Mouse (Mus musculus) hindbrain, embryonic 16.5 days (tissue): Measurements from ENCODE around the gene Psmg1. TPM values are rescaled to one million over a fixed set of nuclear protein-coding genes. Genes with fewer than 3 reads are reported as not detected.
"Not testable (repeated sequence)": the region's sequence is repeated elsewhere in the genome, so short reads cannot be mapped to it uniquely, and the experiment has no call there.

Source experiments
- ATAC-seq: fragments of 200-750 bp; cut with Nextera tagmentation; 2 replicates; pipeline ENCODE4 v1.8.0; 2017; ENCODE audit warnings: moderate TSS enrichment, moderate library complexity
- H3K27ac ChIP-seq: fragments of 300-500 bp; sonication (generic); 2 replicates; pipeline ENCODE4 v1.5.1; 2014; ENCODE audit warnings: low read depth, mild to moderate bottlenecking, control low read depth, low read length, moderate library complexity
- H3K27me3 ChIP-seq: fragments of 300-500 bp; sonication (generic); replicated peaks from 2 replicates; pipeline ENCODE4 v1.6.1; 2014; ENCODE audit warnings: low read length; ENCODE audit not compliant: control insufficient read depth, insufficient read depth
- H3K36me3 ChIP-seq: fragments of 300-500 bp; sonication (generic); 2 replicates; pipeline ENCODE4 v1.6.1; 2014; ENCODE audit warnings: mild to moderate bottlenecking, low read length, moderate library complexity, mixed read lengths; ENCODE audit not compliant: control insufficient read depth, insufficient read depth
- H3K4me1 ChIP-seq: fragments of 300-500 bp; sonication (generic); 2 replicates; pipeline ENCODE4 v1.6.1; 2014; ENCODE audit warnings: low read depth, low read length; ENCODE audit not compliant: control insufficient read depth, insufficient read depth
- H3K4me2 ChIP-seq: fragments of 300-500 bp; sonication (generic); 2 replicates; pipeline ENCODE4 v1.6.1; 2014; ENCODE audit warnings: mild to moderate bottlenecking, low read length, control low read depth, moderate library complexity
- H3K4me3 ChIP-seq: fragments of 300-500 bp; sonication (generic); 2 replicates; pipeline ENCODE4 v1.5.1; 2014; ENCODE audit warnings: mild to moderate bottlenecking, low read length, control low read depth, moderate library complexity
- H3K9ac ChIP-seq: fragments of 300-500 bp; sonication (generic); 2 replicates; pipeline ENCODE4 v1.6.1; 2014; ENCODE audit warnings: low read depth, mild to moderate bottlenecking, control low read depth, low read length, moderate library complexity
- H3K9me3 ChIP-seq: fragments of 300-500 bp; sonication (generic); 2 replicates; pipeline ENCODE4 v1.6.1; 2014; ENCODE audit warnings: mild to moderate bottlenecking, low read length, moderate library complexity; ENCODE audit not compliant: control insufficient read depth
- whole genome bisulfite sequencing: fragments of 180-500 bp; shearing (Covaris S2); extraction: QIAGEN DNeasy Blood & Tissue Kit; methylation state at CpG from one replicate; pipeline ENCODE4 v1.1.7; 2014; 5-methylcytosine and 5-hydroxymethylcytosine counted together
- polyA plus RNA-seq: library from polyadenylated mRNA; unstranded; fragments of >200 nt; fragmentation: Nextera tagmentation; extraction: Ambion mirVana; gene quantifications from 2 replicates; pipeline ENCODE4 v1.2.1, GENCODE M21; 2015

The Psmg1 gene
- polyA plus RNA-seq = 60.3 and 64.2 TPM in 2 replicates

DNA sequence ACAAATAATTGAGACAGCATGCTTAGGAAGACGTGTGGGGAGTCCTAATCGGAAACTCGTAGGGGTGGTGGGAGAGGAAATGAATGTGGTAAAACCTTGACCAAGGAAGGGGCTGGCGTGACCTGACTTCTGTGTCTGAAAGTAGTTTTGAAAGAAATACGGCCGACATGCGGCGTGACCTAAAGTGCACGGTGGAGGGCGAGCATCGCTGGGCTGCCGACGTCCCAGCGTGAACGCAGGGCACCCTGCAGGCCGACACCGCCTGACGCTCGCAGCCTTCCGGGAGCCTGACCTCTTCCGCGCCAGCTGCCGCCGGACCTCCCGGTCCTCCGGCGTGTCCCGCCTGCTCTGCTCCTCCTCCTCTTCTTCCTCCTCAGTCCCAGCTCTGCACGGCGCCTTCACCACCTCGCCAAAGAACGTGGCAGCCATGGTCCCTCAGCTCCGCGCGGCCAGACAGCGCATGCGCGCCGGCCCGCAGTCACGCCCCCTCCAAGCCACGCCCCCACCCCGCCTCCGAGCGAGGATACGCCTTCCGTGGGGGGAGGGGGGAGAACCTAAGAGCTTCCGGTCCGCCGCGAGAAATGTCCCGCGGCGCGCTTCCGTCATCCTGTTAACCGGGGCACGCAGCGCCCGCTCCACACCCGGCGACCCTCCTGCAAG is at the start of gene Psmg1:
Gene Psmg1 (minus strand): TSS at position 499 of the 660 bp plus-strand sequence.
- peak; percentile 93 for ATAC-seq
- 0% methylated on average over 51 of the region's 62 CpGs for WGBS
- Histone ChIP-seq H3K9me3 (no peaks in the 10 kb centered on the region), H3K4me1 (peaks cover 10% of the 10 kb centered on the region), H3K9ac (peak within 1 kb of the TSS; percentile 90), H3K4me2 (peak within 1 kb of the TSS; percentile 58), H3K27me3 (no peaks in the 10 kb centered on the region), H3K36me3 (peaks cover 6% of the 10 kb centered on the region; the same call in 1 of the 2 replicates), H3K27ac (peak within 1 kb of the TSS; percentile 91), H3K4me3 (peak within 1 kb of the TSS; percentile 87)

- Histone ChIP-seq H3K4me1 (no peaks in the 10 kb centered on the region), H3K27me3 (no peaks in the 10 kb centered on the region), H3K9me3 (no peaks in the 10 kb centered on the region), H3K27ac (no peak overlapping the region), H3K9ac (no peak overlapping the region), H3K4me3 (no peak overlapping the region), H3K36me3 (peaks cover 49% of the 10 kb centered on the region), H3K4me2 (no peak overlapping the region)
- no peak for ATAC-seq
- 47% methylated on average over 6 of the region's 6 CpGs for WGBS
These were observed 48.8 kb upstream of the Psmg1 start for GRCm38 (mm10) chr16:96039538-96039937.

DNA sequence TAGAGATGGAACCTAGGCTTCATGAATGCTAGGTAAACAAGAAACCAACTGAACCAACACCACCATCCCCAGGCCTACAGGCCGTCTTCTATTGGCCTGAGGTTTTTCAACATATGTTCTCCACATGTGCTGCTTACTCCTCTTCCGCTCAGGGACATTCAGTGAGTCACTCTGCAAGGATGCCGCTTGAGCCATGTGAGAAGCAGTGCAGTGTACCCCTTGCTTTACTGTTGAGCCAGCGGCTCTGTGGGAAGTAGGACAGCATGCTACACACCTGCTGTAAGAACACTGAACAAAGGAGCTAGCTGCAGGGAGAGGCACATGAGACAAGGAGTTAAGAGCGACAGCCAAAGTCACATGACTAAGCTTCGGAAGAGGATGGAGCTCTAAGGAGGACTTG is 43.7 kb upstream of the Psmg1 start:
- Histone ChIP-seq H3K4me1 (no peaks in the 10 kb centered on the region), H3K36me3 (peaks cover 53% of the 10 kb centered on the region), H3K4me2 (no peak overlapping the region), H3K27me3 (no peaks in the 10 kb centered on the region), H3K9me3 (no peaks in the 10 kb centered on the region), H3K9ac (no peak overlapping the region), H3K4me3 (no peak overlapping the region), H3K27ac (no peak overlapping the region)
- 87% methylated on average over 6 of the region's 6 CpGs for WGBS
- ATAC-seq = no peak

- H3K27me3 ChIP-seq = no peaks in the 10 kb centered on the region
- ATAC-seq = no peak
- no peaks in the 10 kb centered on the region for H3K9me3 ChIP-seq
- no peak overlapping the region for H3K9ac ChIP-seq
- 93% methylated on average over 13 of the region's 13 CpGs for WGBS
- H3K36me3 ChIP-seq = peaks cover 48% of the 10 kb centered on the region
- no peaks in the 10 kb centered on the region for H3K4me1 ChIP-seq
- no peak overlapping the region for H3K4me2 ChIP-seq
- H3K4me3 ChIP-seq = no peak overlapping the region
- H3K27ac ChIP-seq = no peak overlapping the region
These were observed 41.7 kb upstream of the Psmg1 start for GRCm38 (mm10) chr16:96032368-96033043.

GRCm38 (mm10) chr16:96030476-96031102 is 39.8 kb upstream of the Psmg1 start:
- H3K4me2 ChIP-seq = no peak overlapping the region
- H3K9me3 ChIP-seq = no peaks in the 10 kb centered on the region
- H3K36me3 ChIP-seq = peaks cover 53% of the 10 kb centered on the region
- WGBS = 91% methylated on average over 2 of the region's 2 CpGs
- no peaks in the 10 kb centered on the region for H3K4me1 ChIP-seq
- no peak overlapping the region for H3K9ac ChIP-seq
- no peak overlapping the region for H3K27ac ChIP-seq
- H3K27me3 ChIP-seq = no peaks in the 10 kb centered on the region
- H3K4me3 ChIP-seq = no peak overlapping the region
- ATAC-seq = no peak

DNA sequence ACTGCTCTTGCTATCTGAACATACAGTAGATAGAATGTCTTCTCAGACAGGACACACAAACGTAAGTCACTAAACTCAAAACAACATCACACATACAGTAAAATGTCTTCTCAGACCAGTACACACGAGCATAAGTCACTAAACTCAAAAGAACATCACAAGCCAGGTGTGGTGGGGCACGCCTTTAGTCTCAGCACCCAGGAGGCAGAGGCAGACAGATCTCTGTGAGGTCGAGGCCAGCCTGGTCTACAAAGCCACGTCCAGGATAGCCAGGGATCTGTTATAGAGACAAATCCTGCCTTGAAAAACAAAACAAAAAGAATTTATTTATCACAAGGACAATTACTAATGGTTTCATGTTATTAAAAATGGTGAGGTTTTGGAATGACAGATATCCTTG is 35.5 kb upstream of the Psmg1 start:
- ATAC-seq = no peak
- no peak overlapping the region for H3K4me2 ChIP-seq
- H3K4me3 ChIP-seq = no peak overlapping the region
- peaks cover 47% of the 10 kb centered on the region for H3K36me3 ChIP-seq
- H3K27me3 ChIP-seq = no peaks in the 10 kb centered on the region
- H3K9ac ChIP-seq = no peak overlapping the region
- WGBS = 95% methylated on average over 5 of the region's 5 CpGs
- no peak overlapping the region for H3K27ac ChIP-seq
- H3K9me3 ChIP-seq = no peaks in the 10 kb centered on the region
- H3K4me1 ChIP-seq = no peaks in the 10 kb centered on the region

GRCm38 (mm10) chr16:96025244-96025643 is 34.5 kb upstream of the Psmg1 start:
- no peak overlapping the region for H3K4me2 ChIP-seq
- no peak overlapping the region for H3K9ac ChIP-seq
- H3K4me3 ChIP-seq = no peak overlapping the region
- H3K9me3 ChIP-seq = no peaks in the 10 kb centered on the region
- 91% methylated on average over 3 of the region's 3 CpGs for WGBS
- no peak for ATAC-seq
- H3K4me1 ChIP-seq = no peaks in the 10 kb centered on the region
- H3K36me3 ChIP-seq = peaks cover 44% of the 10 kb centered on the region
- H3K27me3 ChIP-seq = no peaks in the 10 kb centered on the region
- no peak overlapping the region for H3K27ac ChIP-seq

GRCm38 (mm10) chr16:96021045-96021444 is 30.3 kb upstream of the Psmg1 start:
- Histone ChIP-seq H3K27me3 (no peaks in the 10 kb centered on the region), H3K36me3 (peaks cover 55% of the 10 kb centered on the region), H3K9ac (no peak overlapping the region), H3K27ac (no peak overlapping the region), H3K9me3 (no peaks in the 10 kb centered on the region), H3K4me3 (no peak overlapping the region), H3K4me2 (no peak overlapping the region), H3K4me1 (no peaks in the 10 kb centered on the region)
- ATAC-seq = no peak
- WGBS = 87% methylated on average over 10 of the region's 10 CpGs

DNA sequence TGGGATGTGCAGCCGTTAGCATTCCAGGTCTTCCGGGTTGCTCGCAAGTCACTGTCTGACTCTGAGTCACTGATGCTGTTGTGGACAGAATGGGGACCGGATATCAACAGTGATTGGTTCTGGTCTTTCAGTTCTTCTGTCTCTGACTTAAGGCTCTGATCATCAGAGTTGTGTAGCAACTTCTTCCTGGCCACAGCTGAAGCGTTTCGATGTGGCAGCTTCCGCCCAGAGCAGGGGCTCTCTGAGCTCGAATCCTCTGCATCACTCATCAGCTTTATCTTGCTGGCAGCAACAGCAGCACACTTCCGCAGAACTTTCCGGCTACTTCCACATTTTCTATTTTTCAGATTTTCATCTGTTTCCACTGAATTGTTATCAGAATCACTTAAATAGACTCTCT is 18.4 kb upstream of the Psmg1 start:
- H3K27me3 ChIP-seq, H3K4me3 ChIP-seq, H3K4me1 ChIP-seq, ATAC-seq, H3K9ac ChIP-seq, H3K27ac ChIP-seq, H3K4me2 ChIP-seq, H3K9me3 ChIP-seq: not testable (repeated sequence)
- H3K36me3 ChIP-seq = peaks cover 13% of the 10 kb centered on the region
- WGBS = no CpG with 5 or more reads among the region's 10 CpGs
